Mouse (Mus musculus): ENCODE data around the gene Flrt3.

The Flrt3 gene

DNA sequence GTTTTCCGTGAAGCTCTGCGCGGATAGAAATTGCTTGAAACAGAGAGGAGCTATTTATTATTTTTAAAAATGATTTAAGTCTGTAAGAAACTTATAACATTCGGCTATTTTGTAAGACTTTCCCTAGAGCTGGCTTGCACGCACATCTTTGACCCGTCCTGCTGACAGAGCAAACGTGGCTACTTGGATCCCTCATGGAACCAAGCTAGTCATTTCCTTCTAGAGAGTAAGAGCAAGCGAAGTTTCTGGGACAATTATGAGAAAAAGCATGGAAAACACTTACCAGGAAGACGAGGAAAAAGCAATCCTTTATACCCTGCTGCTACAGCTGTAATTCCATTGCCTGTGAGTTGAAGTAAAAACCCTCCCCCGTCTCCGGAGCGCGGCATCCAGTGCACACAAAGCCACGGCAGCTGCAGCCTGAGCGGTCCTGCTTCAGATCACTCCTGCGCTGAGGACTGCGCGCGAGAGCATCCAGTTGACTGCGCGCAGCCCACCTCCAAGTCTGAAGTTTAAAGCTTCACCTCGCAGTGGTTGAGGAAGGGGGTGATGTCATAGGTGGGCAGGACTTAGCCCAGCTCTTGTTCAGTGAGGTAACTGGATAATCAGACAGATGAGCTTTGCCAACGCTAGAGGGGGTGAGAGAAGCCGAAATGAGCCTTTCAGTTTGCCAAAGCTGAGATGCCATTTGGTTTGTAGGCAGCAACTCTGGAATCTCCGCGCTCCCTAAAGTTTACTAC is at the start of gene Flrt3:
Gene Flrt3 (minus strand): TSS at position 507 of the 740 bp plus-strand sequence.
- peak; percentile 99 for DNase-seq (ENCODE audit: low spot score)

- no peak for DNase-seq (ENCODE audit: low spot score)
Measured at GRCm38 (mm10) chr2:140717407-140717806, 46.1 kb upstream of the Flrt3 start.

GRCm38 (mm10) chr2:140715822-140716221 is 44.6 kb upstream of the Flrt3 start:
- DNase-seq (ENCODE audit: low spot score) = no peak

GRCm38 (mm10) chr2:140707550-140707949 is 36.3 kb upstream of the Flrt3 start:
- DNase-seq (ENCODE audit: low spot score) = no peak

GRCm38 (mm10) chr2:140705278-140705677 is 34.0 kb upstream of the Flrt3 start:
- peak; percentile 73 for DNase-seq (ENCODE audit: low spot score)

- DNase-seq (ENCODE audit: low spot score) = peak; percentile 73
Measured at GRCm38 (mm10) chr2:140704146-140704545, 32.9 kb upstream of the Flrt3 start.

DNA sequence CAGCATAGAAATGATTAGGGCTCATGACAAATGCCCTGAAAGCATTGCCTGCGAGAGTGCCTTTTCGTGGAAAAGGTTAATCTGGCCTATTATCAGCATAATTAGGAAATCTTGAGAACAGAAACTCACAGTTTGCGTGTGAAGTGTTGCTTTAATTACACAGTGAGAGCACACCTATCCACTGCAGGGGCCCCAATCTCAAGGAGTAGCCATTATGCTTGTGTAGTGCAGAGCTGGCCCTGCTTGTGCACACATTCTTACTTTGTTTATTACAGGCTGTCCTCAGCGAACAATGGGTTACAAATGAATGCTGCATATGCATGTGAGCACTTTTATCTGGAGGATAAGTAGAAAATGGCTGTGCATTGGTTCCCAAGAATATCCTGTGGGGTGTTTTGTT is 32.1 kb upstream of the Flrt3 start:
- no peak for DNase-seq (ENCODE audit: low spot score)

DNA sequence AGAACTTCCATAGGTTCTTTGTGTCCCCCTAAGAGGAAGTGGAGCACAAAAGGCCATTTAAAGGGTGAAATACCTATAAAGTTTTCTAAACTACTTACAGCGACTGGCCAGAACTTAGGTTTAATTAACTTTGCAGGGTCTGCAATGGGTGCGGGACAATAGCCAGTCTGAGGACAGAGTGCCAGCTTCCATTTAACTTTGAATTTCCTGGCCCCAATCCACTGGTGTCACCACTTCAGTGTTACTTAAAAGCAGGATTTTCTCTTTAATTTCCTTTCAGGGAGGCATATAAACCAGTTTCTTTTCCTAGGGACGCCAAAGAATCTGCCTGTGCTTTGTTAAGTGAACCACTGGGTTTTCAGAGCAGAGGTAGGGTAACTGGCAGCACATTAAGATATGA is 27.3 kb upstream of the Flrt3 start:
- no peak for DNase-seq (ENCODE audit: low spot score)

GRCm38 (mm10) chr2:140693845-140694244 is 22.6 kb upstream of the Flrt3 start:
- no peak for DNase-seq (ENCODE audit: low spot score)

DNA sequence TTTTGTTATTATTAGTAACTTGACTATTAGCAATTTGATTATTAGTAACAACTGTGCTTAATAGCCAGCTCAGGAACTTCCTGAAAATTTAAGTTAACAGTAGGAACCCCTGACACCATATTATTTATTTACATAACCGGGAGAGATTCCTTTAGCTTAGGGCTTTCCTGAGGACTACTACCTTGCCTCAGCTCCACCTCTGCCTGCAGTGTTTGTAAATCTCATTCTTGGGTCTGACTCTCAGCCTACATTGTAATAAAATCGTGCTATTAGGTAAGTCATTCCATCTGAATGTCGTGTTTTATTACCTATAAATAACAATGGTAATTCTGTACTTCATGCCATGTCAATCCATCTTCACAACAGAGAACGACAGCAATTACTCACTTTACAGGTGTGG is 21.2 kb upstream of the Flrt3 start:
- DNase-seq (ENCODE audit: low spot score) = no peak

DNA sequence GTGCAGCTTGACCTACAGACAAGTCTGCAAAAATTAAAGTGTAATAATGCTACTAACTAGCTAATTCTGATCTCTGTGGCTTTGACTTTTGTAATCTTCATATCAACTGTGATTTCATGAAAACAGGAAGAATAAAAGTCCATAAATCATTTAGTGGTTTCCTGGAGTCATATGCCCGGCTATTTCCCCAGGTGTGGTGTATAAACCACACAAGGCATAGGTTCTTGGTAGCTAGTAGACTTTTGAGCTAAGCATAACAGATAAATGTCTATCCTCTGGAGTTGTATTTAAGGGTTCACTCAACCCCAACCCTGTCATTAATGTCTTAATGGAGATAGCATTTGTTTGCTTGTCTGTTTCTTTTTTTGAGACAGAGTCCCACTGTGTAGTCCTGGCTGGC is 20.1 kb upstream of the Flrt3 start:
- DNase-seq (ENCODE audit: low spot score) = no peak

DNA sequence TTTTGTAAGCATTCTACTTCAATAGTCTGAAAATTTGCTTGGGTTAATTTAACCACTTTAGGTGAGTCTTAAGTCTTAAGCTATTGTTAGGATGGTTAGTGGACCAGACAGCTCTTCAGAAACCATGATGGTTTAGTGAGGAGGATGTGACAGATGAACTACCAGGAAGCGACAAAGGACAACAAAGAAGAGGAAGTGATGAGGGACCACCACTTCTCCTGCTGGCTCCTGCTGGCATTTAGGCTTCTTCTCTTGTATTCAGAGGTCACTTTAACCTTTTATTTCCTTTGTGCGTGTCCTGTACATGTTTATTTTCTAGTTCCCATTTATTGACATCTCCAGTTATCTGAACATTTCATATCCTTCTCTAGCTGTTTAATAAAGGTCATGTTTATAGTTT is 19.6 kb upstream of the Flrt3 start:
- no peak for DNase-seq (ENCODE audit: low spot score)

DNA sequence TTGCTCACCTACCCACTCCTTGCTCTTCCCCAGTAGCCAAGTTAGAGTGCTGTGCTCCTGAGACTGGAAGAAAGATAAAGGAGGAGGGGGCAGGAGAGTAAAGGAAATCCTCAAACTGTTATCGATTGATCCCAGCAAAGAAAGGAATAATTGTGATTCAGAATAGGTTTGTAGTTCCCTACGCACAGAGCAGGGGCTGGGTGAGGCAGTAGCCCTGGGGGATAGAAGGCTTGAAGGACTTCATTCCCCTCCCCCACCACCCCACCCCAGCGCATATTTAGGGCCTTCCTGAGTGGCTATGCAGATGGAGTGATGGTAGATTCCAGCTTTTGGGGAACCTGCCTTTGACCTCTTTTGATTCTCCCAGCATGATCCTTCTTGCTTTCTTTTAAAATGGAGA is 5.5 kb upstream of the Flrt3 start:
- DNase-seq (ENCODE audit: low spot score) = no peak

GRCm38 (mm10) chr2:140673466-140673865 is 2.2 kb upstream of the Flrt3 start:
- no peak for DNase-seq (ENCODE audit: low spot score)

GRCm38 (mm10) chr2:140670457-140670856 is 812 bp downstream of the Flrt3 start:
- DNase-seq (ENCODE audit: low spot score) = peak; percentile 54

- no peak for DNase-seq (ENCODE audit: low spot score)
Measured at GRCm38 (mm10) chr2:140669786-140670185, 1.5 kb downstream of the Flrt3 start.

GRCm38 (mm10) chr2:140669081-140669480 is 2.2 kb downstream of the Flrt3 start:
- DNase-seq (ENCODE audit: low spot score) = no peak

- DNase-seq (ENCODE audit: low spot score) = peak; percentile 89
Measured at GRCm38 (mm10) chr2:140668311-140668710, 3.0 kb downstream of the Flrt3 start.

DNA sequence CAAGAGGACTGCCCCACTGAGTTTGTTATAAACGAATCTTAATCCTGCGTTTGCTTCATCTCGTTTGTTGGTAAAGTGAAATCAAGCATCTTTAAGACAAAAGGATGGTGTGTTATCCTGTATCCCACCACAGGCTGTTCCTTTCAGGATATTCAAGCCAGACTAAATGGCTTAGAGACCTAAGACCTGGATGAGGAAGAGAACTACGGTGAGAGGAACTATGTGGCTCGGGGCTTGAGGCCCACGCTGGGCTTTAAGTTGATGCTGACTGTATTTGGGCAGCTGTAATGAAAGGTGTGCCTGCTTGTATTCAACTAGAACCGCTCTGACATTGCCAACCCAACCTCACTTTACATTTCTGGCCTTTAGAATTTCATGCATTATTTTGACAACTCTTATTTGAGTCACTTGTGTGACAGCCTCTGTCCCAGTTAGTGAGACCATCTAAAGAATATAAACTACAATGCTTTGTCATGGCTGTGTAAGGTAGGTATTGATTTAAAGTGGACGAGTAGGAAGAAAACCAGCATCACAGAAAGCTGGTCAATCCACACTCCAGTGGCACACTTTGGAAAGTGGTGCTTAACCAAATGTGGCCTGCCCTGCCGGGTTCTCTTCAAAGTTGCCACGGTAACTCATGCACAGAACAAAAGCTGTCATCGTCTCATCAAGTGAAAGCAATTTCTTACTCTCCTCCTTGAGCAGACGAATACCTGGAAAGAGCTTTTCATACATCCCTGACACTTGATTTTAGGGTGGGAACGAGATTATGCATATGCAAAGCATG is 3.8 kb downstream of the Flrt3 start:
- peak; percentile 36 for DNase-seq (ENCODE audit: low spot score)

DNA sequence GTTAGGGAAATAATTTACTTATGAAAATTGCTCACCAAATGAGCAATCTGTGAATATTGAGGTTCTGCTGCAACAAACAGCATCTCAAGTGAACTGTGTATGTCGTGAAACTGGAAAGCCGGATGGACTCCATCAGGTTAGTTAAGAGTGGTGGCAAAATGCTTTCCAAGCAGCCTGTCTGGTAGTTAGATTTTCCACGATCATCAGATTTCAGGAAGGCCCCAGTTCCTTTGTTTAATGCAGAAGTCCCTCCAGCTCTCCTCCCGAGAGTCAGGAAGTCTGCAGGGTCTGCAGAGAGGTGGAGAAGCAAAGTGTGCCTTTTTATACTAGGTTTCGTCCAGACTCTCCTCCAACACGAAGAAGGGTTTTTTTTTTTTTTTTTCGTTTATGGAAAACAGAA is 4.4 kb downstream of the Flrt3 start:
- no peak for DNase-seq (ENCODE audit: low spot score)

DNA sequence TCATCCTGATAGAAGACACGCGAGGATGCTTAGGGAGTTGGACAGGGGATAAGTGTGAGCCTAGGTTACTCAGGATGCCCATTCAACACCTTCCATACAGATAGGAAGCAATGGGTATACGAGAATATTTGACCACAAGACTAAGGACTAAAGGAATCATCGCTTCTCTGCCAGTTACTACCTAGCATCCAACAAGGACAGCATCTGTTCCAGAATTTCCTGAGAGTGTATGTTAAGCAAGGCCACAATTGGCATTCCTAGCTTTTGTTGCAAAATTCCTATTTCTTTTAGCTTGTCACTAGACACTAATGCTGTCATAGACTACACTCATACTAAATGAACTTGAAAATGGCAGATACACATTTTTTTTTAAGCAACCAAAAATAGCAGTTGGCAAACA is 6.9 kb downstream of the Flrt3 start:
- no peak for DNase-seq (ENCODE audit: low spot score)

DNA sequence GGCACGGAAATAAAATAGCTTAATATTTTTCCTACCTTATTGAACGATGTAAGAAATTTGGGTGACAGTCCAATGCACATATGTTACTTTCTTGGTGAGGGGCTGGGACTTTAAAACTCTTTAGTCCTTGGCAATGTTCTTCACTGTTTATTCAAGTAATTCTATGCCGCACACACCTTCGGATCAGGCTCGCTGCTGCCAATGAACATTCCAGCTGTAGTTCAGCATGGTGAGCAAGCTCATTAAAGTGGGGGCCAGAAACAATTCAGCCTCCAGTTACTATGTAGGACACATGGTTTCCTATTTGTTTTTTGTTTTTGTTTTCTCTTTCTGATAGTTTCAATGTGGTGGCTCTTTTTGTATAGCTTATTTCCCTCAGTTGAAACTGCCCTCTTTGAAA is 8.6 kb downstream of the Flrt3 start:
- no peak for DNase-seq (ENCODE audit: low spot score)

- no peak for DNase-seq (ENCODE audit: low spot score)
Measured at GRCm38 (mm10) chr2:140653978-140654377, 17.3 kb downstream of the Flrt3 start.

DNA sequence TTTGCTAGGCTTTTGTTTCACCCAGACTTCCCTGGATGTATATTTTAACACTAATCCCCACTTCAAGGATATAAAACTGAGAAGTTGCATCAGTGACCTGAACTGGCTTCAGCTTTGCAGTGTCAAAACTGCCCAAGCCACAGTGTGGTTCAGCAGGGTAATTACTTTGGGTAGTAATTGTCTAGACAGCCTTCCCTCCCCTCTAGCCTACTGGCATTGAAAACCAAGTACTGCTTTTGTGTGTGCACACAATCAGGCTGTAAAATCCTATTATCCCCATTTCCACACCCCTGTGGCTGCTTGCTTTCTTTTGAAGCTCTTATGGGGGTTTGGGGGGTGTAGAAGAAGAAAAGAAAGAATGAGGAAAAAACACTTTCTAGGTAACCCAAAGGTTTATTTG is 17.8 kb downstream of the Flrt3 start:
- peak; percentile 56 for DNase-seq (ENCODE audit: low spot score)
